Mouse (Mus musculus): ENCODE measurements around the gene Plvap. TPM values are rescaled to one million over a fixed set of nuclear protein-coding genes. Genes with fewer than 3 reads are reported as not detected.
"Not testable (repeated sequence)": the region's sequence is repeated elsewhere in the genome, so short reads cannot be mapped to it uniquely, and the experiment has no call there.

The Plvap gene
- polyA plus RNA-seq, 1 experiment from 2014 or later, result 58.0 TPM

- peaks cover 27% of the 10 kb centered on the region for H3K36me3 ChIP-seq (replicated peaks)
- peaks cover 17% of the 10 kb centered on the region for H3K27me3 ChIP-seq (replicated peaks; ENCODE audit: low read depth, poor library complexity, severe bottlenecking)
- peak; percentile 96 for DNase-seq (ENCODE audit: low spot score)
- no peaks in the 10 kb centered on the region for H3K9me3 ChIP-seq
- peak within 1 kb of the TSS; percentile 82 for H3K27ac ChIP-seq (replicated peaks)
- under 1% methylated on average over 55 of the region's 55 CpGs for WGBS
- peak within 1 kb of the TSS; percentile 84 for H3K4me3 ChIP-seq
- H3K4me1 ChIP-seq, result peaks cover 17% of the 10 kb centered on the region
These were observed 31.2 kb upstream of the Plvap start, which contains the start of gene Mvb12a for GRCm38 (mm10) chr8:71542632-71543343. Mvb12a (plus strand) TSS chr8:71542922.

GRCm38 (mm10) chr8:71537028-71537867, 25.7 kb upstream of the Plvap start, which contains the start of gene Bst2:
Bst2 (minus strand) TSS chr8:71537456.
- H3K9me3 ChIP-seq, result no peaks in the 10 kb centered on the region
- peak within 1 kb of the TSS; percentile 58 for H3K4me3 ChIP-seq
- 4% methylated on average over 37 of the region's 37 CpGs for WGBS
- peaks cover 22% of the 10 kb centered on the region for H3K4me1 ChIP-seq
- peak within 1 kb of the TSS; percentile 77 for H3K27ac ChIP-seq (replicated peaks)
- H3K36me3 ChIP-seq (replicated peaks), result no peaks in the 10 kb centered on the region
- peaks cover 53% of the 10 kb centered on the region for H3K27me3 ChIP-seq (replicated peaks; ENCODE audit: low read depth, poor library complexity, severe bottlenecking)
- peak; percentile 84 for DNase-seq (ENCODE audit: low spot score)

- Histone ChIP-seq H3K4me3 (no peak overlapping the region), H3K9me3 (no peaks in the 10 kb centered on the region), H3K27me3 (replicated peaks; ENCODE audit: low read depth, poor library complexity, severe bottlenecking) (peaks cover 53% of the 10 kb centered on the region), H3K36me3 (replicated peaks) (no peaks in the 10 kb centered on the region), H3K4me1 (peaks cover 22% of the 10 kb centered on the region), H3K27ac (replicated peaks) (no peak overlapping the region)
- 57% methylated on average over 5 of the region's 5 CpGs for WGBS
- DNase-seq (ENCODE audit: low spot score), result no peak
These were observed 24.1 kb upstream of the Plvap start for GRCm38 (mm10) chr8:71535663-71536062.

GRCm38 (mm10) chr8:71534263-71534810, 22.8 kb upstream of the Plvap start:
- H3K9me3 ChIP-seq, result no peaks in the 10 kb centered on the region
- no peak for DNase-seq (ENCODE audit: low spot score)
- WGBS, result 37% methylated on average over 3 of the region's 3 CpGs
- H3K4me3 ChIP-seq, result no peak overlapping the region
- H3K27me3 ChIP-seq (replicated peaks; ENCODE audit: low read depth, poor library complexity, severe bottlenecking), result peaks cover 48% of the 10 kb centered on the region
- H3K36me3 ChIP-seq (replicated peaks), result no peaks in the 10 kb centered on the region
- H3K27ac ChIP-seq (replicated peaks), result no peak overlapping the region
- H3K4me1 ChIP-seq, result peaks cover 22% of the 10 kb centered on the region

GRCm38 (mm10) chr8:71530735-71531467, 19.3 kb upstream of the Plvap start:
- H3K9me3 ChIP-seq; H3K4me3 ChIP-seq; H3K36me3 ChIP-seq (replicated peaks); DNase-seq (ENCODE audit: low spot score); H3K27ac ChIP-seq (replicated peaks): not testable (repeated sequence)
- peaks cover 47% of the 10 kb centered on the region for H3K27me3 ChIP-seq (replicated peaks; ENCODE audit: low read depth, poor library complexity, severe bottlenecking)
- peaks cover 22% of the 10 kb centered on the region for H3K4me1 ChIP-seq
- 72% methylated on average over 8 of the region's 12 CpGs for WGBS

- Histone ChIP-seq H3K4me3 (no peak overlapping the region), H3K27ac (replicated peaks) (peak overlapping the region; percentile 71), H3K4me1 (peaks cover 28% of the 10 kb centered on the region), H3K9me3 (no peaks in the 10 kb centered on the region), H3K27me3 (replicated peaks; ENCODE audit: low read depth, poor library complexity, severe bottlenecking) (peaks cover 54% of the 10 kb centered on the region), H3K36me3 (replicated peaks) (no peaks in the 10 kb centered on the region)
- no peak for DNase-seq (ENCODE audit: low spot score)
- WGBS, result 77% methylated on average over 11 of the region's 11 CpGs
These were observed 17.0 kb upstream of the Plvap start for GRCm38 (mm10) chr8:71528362-71529073.

GRCm38 (mm10) chr8:71527162-71527870, 15.8 kb upstream of the Plvap start:
- Histone ChIP-seq H3K27ac (replicated peaks) (no peak overlapping the region; the same call in 1 of the 2 replicates), H3K4me3 (no peak overlapping the region), H3K36me3 (replicated peaks) (no peaks in the 10 kb centered on the region), H3K27me3 (replicated peaks; ENCODE audit: low read depth, poor library complexity, severe bottlenecking) (peaks cover 65% of the 10 kb centered on the region), H3K4me1 (peaks cover 28% of the 10 kb centered on the region), H3K9me3 (no peaks in the 10 kb centered on the region)
- WGBS, result 51% methylated on average over 3 of the region's 3 CpGs
- DNase-seq (ENCODE audit: low spot score), result no peak

GRCm38 (mm10) chr8:71526272-71526671, 14.7 kb upstream of the Plvap start:
- Histone ChIP-seq H3K9me3 (no peaks in the 10 kb centered on the region), H3K36me3 (replicated peaks) (no peaks in the 10 kb centered on the region), H3K27ac (replicated peaks) (no peak overlapping the region), H3K4me3 (no peak overlapping the region), H3K4me1 (peaks cover 35% of the 10 kb centered on the region), H3K27me3 (replicated peaks; ENCODE audit: low read depth, poor library complexity, severe bottlenecking) (peaks cover 68% of the 10 kb centered on the region)
- peak; percentile 46 for DNase-seq (ENCODE audit: low spot score)
- WGBS, result 8% methylated on average over 6 of the region's 6 CpGs

GRCm38 (mm10) chr8:71525226-71526050, 13.9 kb upstream of the Plvap start, which contains the start of gene Ccdc194:
Ccdc194 (minus strand) TSS chr8:71525711.
- WGBS, result 5% methylated on average over 46 of the region's 46 CpGs
- Histone ChIP-seq H3K9me3 (no peaks in the 10 kb centered on the region), H3K4me3 (peak within 1 kb of the TSS; percentile 48), H3K27me3 (replicated peaks; ENCODE audit: low read depth, poor library complexity, severe bottlenecking) (peaks cover 68% of the 10 kb centered on the region), H3K27ac (replicated peaks) (peak within 1 kb of the TSS; percentile 45), H3K36me3 (replicated peaks) (no peaks in the 10 kb centered on the region), H3K4me1 (peaks cover 39% of the 10 kb centered on the region)
- peak; percentile 54 for DNase-seq (ENCODE audit: low spot score)

GRCm38 (mm10) chr8:71521634-71522033, 10.1 kb upstream of the Plvap start:
- H3K27ac ChIP-seq (replicated peaks), result no peak overlapping the region
- peak; percentile 95 for DNase-seq (ENCODE audit: low spot score)
- H3K9me3 ChIP-seq, result no peaks in the 10 kb centered on the region
- no peaks in the 10 kb centered on the region for H3K36me3 ChIP-seq (replicated peaks)
- peaks cover 48% of the 10 kb centered on the region for H3K4me1 ChIP-seq
- 4% methylated on average over 17 of the region's 17 CpGs for WGBS
- H3K4me3 ChIP-seq, result peak overlapping the region; percentile 8
- H3K27me3 ChIP-seq (replicated peaks; ENCODE audit: low read depth, poor library complexity, severe bottlenecking), result peaks cover 45% of the 10 kb centered on the region

Measured in embryonic facial prominence, embryonic 10.5 days (tissue).